Mouse (Mus musculus) myocyte (in vitro differentiated cells): ENCODE data around the gene Arhgap8.

Experiments used
- CEBPB ChIP-seq: IDR thresholded peaks from 2 replicates; pipeline ENCODE4 v1.6.1; 2011; ENCODE audit warnings: mild to moderate bottlenecking, moderate library complexity; ENCODE audit not compliant: poor library complexity, insufficient read depth, severe bottlenecking
- E2F4 ChIP-seq: IDR thresholded peaks from one replicate; pipeline ENCODE4 v1.6.1; 2011; ENCODE audit warnings: mild to moderate bottlenecking, control low read depth, moderate library complexity; ENCODE audit not compliant: insufficient read depth
- MAX ChIP-seq: IDR thresholded peaks from one replicate; pipeline ENCODE4 v1.6.1; 2011; ENCODE audit warnings: low read depth, mild to moderate bottlenecking, control low read depth
- MYOD1 ChIP-seq, 3 experiments: IDR thresholded peaks; one replicate each; pipeline ENCODE4 v1.6.1; 2011; ENCODE audit warnings: control low read depth in 2 of 3, low read depth in 2 of 3, mild to moderate bottlenecking in 2 of 3, moderate library complexity in 1 of 3; ENCODE audit not compliant: insufficient read length in 2 of 3, control insufficient read depth in 1 of 3
- MYOG ChIP-seq, 3 experiments: IDR thresholded peaks; one replicate each; pipeline ENCODE4 v1.6.1; 2011; ENCODE audit warnings: control low read depth in 2 of 3, low read depth in 2 of 3, mild to moderate bottlenecking in 2 of 3; ENCODE audit not compliant: insufficient read length in 2 of 3, control insufficient read depth in 1 of 3, insufficient read depth in 1 of 3
- POLR2A ChIP-seq: IDR thresholded peaks from one replicate; pipeline ENCODE4 v1.6.1; 2011; ENCODE audit warnings: low read depth, mild to moderate bottlenecking, control low read depth, moderate library complexity; ENCODE audit not compliant: insufficient read length
- POLR2AphosphoS2 ChIP-seq: IDR thresholded peaks from one replicate; pipeline ENCODE4 v1.6.1; 2011; ENCODE audit warnings: low read depth, control low read depth; ENCODE audit not compliant: insufficient read length
- SRF ChIP-seq: IDR thresholded peaks from one replicate; pipeline ENCODE4 v1.6.1; 2011; ENCODE audit warnings: low read depth; ENCODE audit not compliant: control insufficient read depth, insufficient read length
- TCF12 ChIP-seq: IDR thresholded peaks from one replicate; pipeline ENCODE4 v1.6.1; 2011; ENCODE audit warnings: mild to moderate bottlenecking, control low read depth; ENCODE audit not compliant: poor library complexity, insufficient read depth, severe bottlenecking
- TCF3 ChIP-seq: IDR thresholded peaks from one replicate; pipeline ENCODE4 v1.6.1; 2011; ENCODE audit warnings: low read depth, control low read depth; ENCODE audit not compliant: insufficient read length
- USF1 ChIP-seq: IDR thresholded peaks from one replicate; pipeline ENCODE4 v1.6.1; 2011; ENCODE audit warnings: low read depth, mild to moderate bottlenecking, control low read depth, moderate library complexity

DNA sequence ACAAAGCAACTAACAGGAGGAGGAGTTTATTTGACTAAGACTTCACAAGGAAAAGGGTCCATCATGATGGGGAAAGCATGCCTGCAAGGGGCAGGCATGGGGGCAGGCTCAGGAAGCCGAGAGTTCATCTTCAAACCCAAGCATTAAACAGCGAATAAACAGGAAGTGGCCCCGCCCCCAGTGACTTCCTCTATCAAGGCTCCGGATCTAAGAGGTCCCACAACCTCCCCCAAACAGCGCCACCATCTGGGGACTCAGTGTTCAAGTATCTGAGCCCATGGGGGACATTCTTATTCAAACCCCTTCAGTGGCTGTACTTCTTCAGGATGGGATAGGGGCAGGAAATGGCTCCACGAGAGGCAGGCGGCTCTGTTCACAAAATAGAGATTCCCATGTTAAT is 27.2 kb upstream of the Arhgap8 start:
- TF ChIP-seq MAX (no peak), POLR2A (no peak), CEBPB (no peak), E2F4 (no peak), POLR2AphosphoS2 (no peak), USF1 (no peak), MYOG (IDR thresholded peaks at IDR 0.05; ENCODE audit: control insufficient read depth in 1 of 3, insufficient read depth in 1 of 3, insufficient read length in 2 of 3, low read depth in 2 of 3) (no peak), TCF12 (no peak), TCF3 (no peak), MYOD1 (IDR thresholded peaks at IDR 0.05; ENCODE audit: control insufficient read depth in 1 of 3, insufficient read length in 2 of 3, low read depth in 2 of 3) (no peak), SRF (no peak)
